In genomic region chr13:59363428-59363827, GRCm38 (mm10) we compare ENCODE assay signal across 23 mouse cellular contexts.
DNase-seq lines count a peak whose midpoint lies in the region; ATAC-seq and TF ChIP-seq lines count a peak whose summit lies in the region.
"Had no signal": no experiment of that assay in that cellular context is flagged by ENCODE, and none has a peak within 500 bp of the region (broad histone marks: within the 10 kb centered on the region; RNA-seq: fewer than 3 reads in every experiment).

No protein-coding gene starts in this region.

- no peak for TF ChIP-seq EP300 in ES-Bruce4 (IDR thresholded peaks at IDR 0.05; ENCODE audit: insufficient read depth, low read depth, low read length)

- no peak for TF ChIP-seq CTCF in hindbrain, postnatal 0 days (IDR thresholded peaks at IDR 0.05; ENCODE audit: low read depth)
- peak; percentile 27 for TF ChIP-seq CTCF in ES-Bruce4 (IDR thresholded peaks at IDR 0.05; ENCODE audit: low read depth, low read length)

- ATAC-seq in hindbrain, postnatal 0 days: no peak
- ATAC-seq in hindbrain, embryonic 11.5 days (ENCODE audit: low FRiP score): no peak
- ATAC-seq in midbrain, embryonic 14.5 days (ENCODE audit: low FRiP score, low TSS enrichment): no peak
- ATAC-seq in midbrain, embryonic 13.5 days: no peak
- ATAC-seq: activated CD4-positive, CD25-positive, alpha-beta regulatory T cell, adult 4 months; forebrain, embryonic 15.5 days; midbrain, embryonic 15.5 days had no signal

- DNase-seq in hindbrain, postnatal 0 days (ENCODE audit: low spot score): peak; percentile 39
- DNase-seq in hindbrain, embryonic 11.5 days (ENCODE audit: low spot score): no peak
- DNase-seq in midbrain, embryonic 14.5 days: peak; percentile 18
- DNase-seq in brain, adult 2 months (ENCODE audit: low read depth, low spot score): peak; percentile 41
- DNase-seq in kidney, adult 11 months: no peak
- no peak for DNase-seq in natural killer cell, adult 2 months (ENCODE audit: low spot score in 2 of 2)
- DNase-seq: adrenal gland, postnatal 10 days; cerebellum, adult 11 months; heart, postnatal 10 days; kidney, adult 9 months; kidney, postnatal 25 days had no signal

- H3K27me3 ChIP-seq in hindbrain, postnatal 0 days (ENCODE audit: insufficient read depth, low read length): no peaks in the 10 kb centered on the region
- H3K27me3 ChIP-seq in hindbrain, embryonic 11.5 days (ENCODE audit: control insufficient read depth, insufficient read depth, low read length): no peaks in the 10 kb centered on the region
- H3K27me3 ChIP-seq in midbrain, embryonic 14.5 days (ENCODE audit: control insufficient read depth, insufficient read depth, low read length): no peaks in the 10 kb centered on the region
- H3K27me3 ChIP-seq in midbrain, embryonic 13.5 days: no peaks in the 10 kb centered on the region
- no peaks in the 10 kb centered on the region for H3K27me3 ChIP-seq in ES-Bruce4 (ENCODE audit: control insufficient read depth, insufficient read depth, low read length, poor library complexity, severe bottlenecking)
- H3K27me3 ChIP-seq: embryonic facial prominence, embryonic 12.5 days; forebrain, embryonic 15.5 days; hindbrain, embryonic 13.5 days; liver, embryonic 15.5 days; midbrain, embryonic 15.5 days; stomach, embryonic 15.5 days had no signal

- H3K4me1 ChIP-seq in hindbrain, postnatal 0 days (ENCODE audit: insufficient read depth, low read length): no peaks in the 10 kb centered on the region
- no peaks in the 10 kb centered on the region for H3K4me1 ChIP-seq in hindbrain, embryonic 11.5 days (replicated peaks; ENCODE audit: control insufficient read depth, insufficient read depth, low read length)
- no peaks in the 10 kb centered on the region for H3K4me1 ChIP-seq in midbrain, embryonic 14.5 days (ENCODE audit: control insufficient read depth, insufficient read depth, low read length)
- no peaks in the 10 kb centered on the region for H3K4me1 ChIP-seq in midbrain, embryonic 13.5 days (replicated peaks)
- no peaks in the 10 kb centered on the region for H3K4me1 ChIP-seq in ES-Bruce4 (ENCODE audit: control insufficient read depth, insufficient read depth, low read length)
- H3K4me1 ChIP-seq: embryonic facial prominence, embryonic 12.5 days; forebrain, embryonic 15.5 days; hindbrain, embryonic 13.5 days; liver, embryonic 15.5 days; midbrain, embryonic 15.5 days; stomach, embryonic 15.5 days had no signal

- H3K9me3 ChIP-seq in hindbrain, postnatal 0 days (ENCODE audit: low read length): no peaks in the 10 kb centered on the region
- H3K9me3 ChIP-seq in hindbrain, embryonic 11.5 days (ENCODE audit: control insufficient read depth, low read length): no peaks in the 10 kb centered on the region
- no peaks in the 10 kb centered on the region for H3K9me3 ChIP-seq in midbrain, embryonic 14.5 days (ENCODE audit: control insufficient read depth, low read length)
- no peaks in the 10 kb centered on the region for H3K9me3 ChIP-seq in midbrain, embryonic 13.5 days
- H3K9me3 ChIP-seq in ES-Bruce4 (replicated peaks; ENCODE audit: control insufficient read depth, insufficient read depth, low read length, poor library complexity, severe bottlenecking): no peaks in the 10 kb centered on the region; the same call in 1 of the 2 replicates
- H3K9me3 ChIP-seq: embryonic facial prominence, embryonic 12.5 days; forebrain, embryonic 15.5 days; hindbrain, embryonic 13.5 days; limb, embryonic 15.5 days; liver, embryonic 15.5 days; midbrain, embryonic 15.5 days; stomach, embryonic 15.5 days had no signal

- TF ChIP-seq POLR2A in ES-Bruce4 (IDR thresholded peaks at IDR 0.05; ENCODE audit: insufficient read depth, low read length): no peak

- H3K27ac ChIP-seq in hindbrain, postnatal 0 days: no peak overlapping the region
- no peak overlapping the region for H3K27ac ChIP-seq in hindbrain, embryonic 11.5 days (ENCODE audit: low read depth, low read length)
- H3K27ac ChIP-seq in midbrain, embryonic 14.5 days (replicated peaks; ENCODE audit: low read depth, low read length): no peak overlapping the region
- H3K27ac ChIP-seq in midbrain, embryonic 13.5 days: no peak overlapping the region
- H3K27ac ChIP-seq in ES-Bruce4 (ENCODE audit: insufficient read depth, low read length): no peak overlapping the region
- H3K27ac ChIP-seq: embryonic facial prominence, embryonic 12.5 days; forebrain, embryonic 15.5 days; hindbrain, embryonic 13.5 days; limb, embryonic 15.5 days; liver, embryonic 15.5 days; midbrain, embryonic 15.5 days; stomach, embryonic 15.5 days had no signal

- no peak overlapping the region for H3K4me2 ChIP-seq in hindbrain, postnatal 0 days (ENCODE audit: low read depth, low read length)
- H3K4me2 ChIP-seq in hindbrain, embryonic 11.5 days (replicated peaks; ENCODE audit: low read depth, low read length): no peak overlapping the region
- H3K4me2 ChIP-seq in midbrain, embryonic 14.5 days (ENCODE audit: low read length): no peak overlapping the region
- H3K4me2 ChIP-seq in midbrain, embryonic 13.5 days (replicated peaks): no peak overlapping the region
- H3K4me2 ChIP-seq: embryonic facial prominence, embryonic 12.5 days; forebrain, embryonic 15.5 days; heart, embryonic 11.5 days; hindbrain, embryonic 13.5 days; limb, embryonic 15.5 days; liver, embryonic 15.5 days; midbrain, embryonic 15.5 days; stomach, embryonic 15.5 days had no signal

- H3K4me3 ChIP-seq in hindbrain, postnatal 0 days (ENCODE audit: low read length): no peak overlapping the region
- H3K4me3 ChIP-seq in hindbrain, embryonic 11.5 days (ENCODE audit: low read depth, low read length): no peak overlapping the region
- H3K4me3 ChIP-seq in midbrain, embryonic 14.5 days (replicated peaks; ENCODE audit: low read depth, low read length): no peak overlapping the region
- H3K4me3 ChIP-seq in midbrain, embryonic 13.5 days (replicated peaks): no peak overlapping the region
- H3K4me3 ChIP-seq in ES-Bruce4 (ENCODE audit: low read depth, low read length): no peak overlapping the region
- H3K4me3 ChIP-seq: embryonic facial prominence, embryonic 12.5 days; erythroblast, embryonic 14.5 days; forebrain, embryonic 15.5 days; hindbrain, embryonic 13.5 days; limb, embryonic 15.5 days; liver, embryonic 15.5 days; midbrain, embryonic 15.5 days; stomach, embryonic 15.5 days had no signal

- 69% methylated on average over 10 of the region's 10 CpGs for WGBS in hindbrain, postnatal 0 days
- 81% methylated on average over 10 of the region's 10 CpGs for WGBS in hindbrain, embryonic 11.5 days
- WGBS in midbrain, embryonic 14.5 days: 78% methylated on average over 10 of the region's 10 CpGs
- 76% methylated on average over 10 of the region's 10 CpGs for WGBS in midbrain, embryonic 13.5 days

- H3K36me3 ChIP-seq in hindbrain, postnatal 0 days (ENCODE audit: insufficient read depth, low read length): no peaks in the 10 kb centered on the region
- H3K36me3 ChIP-seq in hindbrain, embryonic 11.5 days (ENCODE audit: control insufficient read depth, insufficient read depth, low read length): no peaks in the 10 kb centered on the region
- H3K36me3 ChIP-seq in midbrain, embryonic 14.5 days (ENCODE audit: control insufficient read depth, insufficient read depth, low read length): no peaks in the 10 kb centered on the region
- H3K36me3 ChIP-seq in midbrain, embryonic 13.5 days: no peaks in the 10 kb centered on the region
- no peaks in the 10 kb centered on the region for H3K36me3 ChIP-seq in ES-Bruce4 (ENCODE audit: control insufficient read depth, insufficient read depth, low read length, poor library complexity, severe bottlenecking)
- H3K36me3 ChIP-seq: embryonic facial prominence, embryonic 12.5 days; forebrain, embryonic 15.5 days; hindbrain, embryonic 13.5 days; limb, embryonic 15.5 days; liver, embryonic 15.5 days; midbrain, embryonic 15.5 days; stomach, embryonic 15.5 days had no signal

- H3K9ac ChIP-seq in hindbrain, postnatal 0 days (replicated peaks; ENCODE audit: low read length): no peak overlapping the region
- H3K9ac ChIP-seq in hindbrain, embryonic 11.5 days (ENCODE audit: low read depth, low read length): no peak overlapping the region
- H3K9ac ChIP-seq in midbrain, embryonic 14.5 days (replicated peaks; ENCODE audit: low read length): no peak overlapping the region
- no peak overlapping the region for H3K9ac ChIP-seq in midbrain, embryonic 13.5 days (replicated peaks)
- no peak overlapping the region for H3K9ac ChIP-seq in ES-Bruce4 (ENCODE audit: low read depth, poor library complexity, severe bottlenecking)
- H3K9ac ChIP-seq: embryonic facial prominence, embryonic 12.5 days; forebrain, embryonic 15.5 days; hindbrain, embryonic 13.5 days; limb, embryonic 15.5 days; liver, embryonic 15.5 days; midbrain, embryonic 15.5 days; stomach, embryonic 15.5 days had no signal

Comparison
In these comparisons a context has a peak if more than half of its experiments do, and no peak if none do; other contexts are left out.
1. DNase-seq: peak in hindbrain, postnatal 0 days (single experiment), midbrain, embryonic 14.5 days (single experiment) and brain, adult 2 months (single experiment); none in hindbrain, embryonic 11.5 days (single experiment), kidney, adult 11 months (single experiment) and natural killer cell, adult 2 months (0 of 2).